Mouse (Mus musculus): ENCODE data around the gene Madd.

Gene Madd

DNA sequence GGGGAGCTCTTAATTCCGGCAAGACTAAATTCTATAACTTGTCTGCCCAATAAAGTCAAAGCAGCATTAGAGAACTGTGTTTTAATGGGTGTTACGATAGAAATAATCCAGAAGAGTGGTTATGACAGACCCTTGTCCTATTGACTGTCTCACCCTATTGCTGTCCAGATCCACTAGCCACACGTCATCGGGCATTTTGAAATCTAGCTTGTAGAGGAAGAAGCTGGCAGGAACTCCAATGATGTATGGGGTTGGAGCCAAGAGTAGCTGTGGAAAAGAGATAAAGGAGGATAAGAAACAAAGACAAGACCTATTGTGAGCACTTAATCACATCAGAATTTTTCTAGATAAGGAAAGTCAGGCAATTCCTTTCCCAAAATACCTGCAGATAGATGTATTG lies 8.1 kb downstream of the Madd start:
- DNase-seq (ENCODE audit: low spot score) = no peak

- DNase-seq (ENCODE audit: low spot score) = no peak
Measured at GRCm38 (mm10) chr2:91169587-91170322, 13.9 kb downstream of the Madd start.

DNA sequence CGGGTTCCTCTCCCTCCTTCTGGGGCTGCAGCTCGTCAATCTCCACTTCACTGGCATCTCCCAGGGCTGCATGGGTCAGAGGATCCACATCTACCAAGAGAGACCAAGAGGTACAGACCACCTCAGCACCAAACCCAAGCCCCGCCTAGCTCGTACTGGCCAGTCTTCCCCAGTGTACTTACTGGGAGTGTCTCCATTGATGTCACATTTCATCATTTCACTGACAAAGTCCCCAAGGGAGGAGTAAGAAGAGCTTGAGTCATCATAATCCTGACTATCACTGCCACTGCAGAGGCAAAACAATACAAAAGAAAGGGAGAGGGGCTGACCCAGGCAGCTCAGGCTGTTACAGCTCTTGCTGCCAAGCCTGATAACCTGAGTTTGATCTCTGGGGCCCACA lies 16.0 kb downstream of the Madd start:
- DNase-seq (ENCODE audit: low spot score) = no peak

- no peak for DNase-seq (ENCODE audit: low spot score)
Measured at GRCm38 (mm10) chr2:91164991-91165390, 18.6 kb downstream of the Madd start.

GRCm38 (mm10) chr2:91163532-91163931 lies 20.1 kb downstream of the Madd start:
- DNase-seq (ENCODE audit: low spot score) = no peak

GRCm38 (mm10) chr2:91162952-91163351 lies 20.7 kb downstream of the Madd start:
- no peak for DNase-seq (ENCODE audit: low spot score)

- DNase-seq (ENCODE audit: low spot score) = no peak
Measured at GRCm38 (mm10) chr2:91160591-91160990, 23.0 kb downstream of the Madd start.

GRCm38 (mm10) chr2:91157002-91157752 lies 26.5 kb downstream of the Madd start:
- no peak for DNase-seq (ENCODE audit: low spot score)

- no peak for DNase-seq (ENCODE audit: low spot score)
Measured at GRCm38 (mm10) chr2:91154091-91154490, 29.5 kb downstream of the Madd start.

GRCm38 (mm10) chr2:91152885-91153377 lies 30.7 kb downstream of the Madd start:
- DNase-seq (ENCODE audit: low spot score) = no peak

DNA sequence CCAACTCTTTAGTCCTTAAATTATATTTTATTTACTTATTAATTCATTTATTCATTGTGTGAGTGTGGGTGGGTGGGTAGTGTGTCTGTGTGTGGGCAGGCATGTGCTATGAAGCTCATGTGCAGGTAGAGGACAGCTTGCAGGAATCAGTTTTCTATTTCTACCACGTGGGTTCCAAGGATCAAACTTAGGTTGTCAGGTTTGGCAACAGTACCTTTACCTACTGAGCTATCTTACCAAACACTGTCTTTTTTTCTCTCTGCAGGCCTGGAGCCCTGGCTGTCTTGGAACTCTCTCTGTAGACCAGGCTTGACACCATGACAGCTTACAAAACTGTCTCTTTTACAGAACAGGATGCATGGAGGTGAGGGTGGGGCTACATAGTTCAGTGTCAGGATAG lies 32.3 kb downstream of the Madd start:
- no peak for DNase-seq (ENCODE audit: low spot score)

DNA sequence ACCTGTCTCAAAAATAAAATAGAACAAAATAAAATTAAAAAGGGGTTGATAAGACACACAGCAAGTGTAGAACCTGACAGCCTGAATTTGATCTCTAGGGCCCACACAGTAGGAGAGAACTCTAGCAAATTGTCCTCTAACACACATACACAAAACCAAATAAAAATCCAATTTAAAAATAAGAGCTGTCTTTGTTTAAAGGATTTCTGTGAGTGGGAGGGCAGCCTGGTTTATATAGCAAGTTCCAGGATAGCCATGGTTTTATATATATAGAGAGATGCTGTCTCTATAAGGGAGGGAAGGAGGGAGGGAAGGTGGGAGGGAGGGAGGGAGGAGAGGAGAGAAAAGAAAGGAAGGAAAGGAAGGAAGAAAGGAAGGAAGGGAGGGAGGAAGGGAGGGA lies 35.5 kb downstream of the Madd start:
- DNase-seq (ENCODE audit: low spot score) = no peak

DNA sequence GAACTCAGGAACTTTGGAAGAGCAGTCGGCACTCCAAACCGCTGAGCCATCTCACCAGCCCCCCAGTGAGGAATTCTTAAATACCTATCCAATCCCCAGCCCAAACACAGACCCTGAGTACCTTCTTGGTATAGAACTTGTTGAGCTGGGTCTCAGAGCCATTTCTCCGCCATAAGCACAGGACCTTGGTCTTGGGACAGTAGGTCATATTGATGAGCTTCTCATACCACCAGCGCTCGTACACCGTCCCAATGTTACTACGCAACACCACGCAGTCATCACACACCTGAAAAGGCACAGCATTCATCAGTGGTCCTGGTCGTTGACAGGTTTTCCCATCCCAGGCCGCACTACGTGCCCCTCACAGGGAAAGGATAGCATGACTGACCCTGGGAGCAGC lies 40.2 kb downstream of the Madd start:
- DNase-seq (ENCODE audit: low spot score) = no peak

DNA sequence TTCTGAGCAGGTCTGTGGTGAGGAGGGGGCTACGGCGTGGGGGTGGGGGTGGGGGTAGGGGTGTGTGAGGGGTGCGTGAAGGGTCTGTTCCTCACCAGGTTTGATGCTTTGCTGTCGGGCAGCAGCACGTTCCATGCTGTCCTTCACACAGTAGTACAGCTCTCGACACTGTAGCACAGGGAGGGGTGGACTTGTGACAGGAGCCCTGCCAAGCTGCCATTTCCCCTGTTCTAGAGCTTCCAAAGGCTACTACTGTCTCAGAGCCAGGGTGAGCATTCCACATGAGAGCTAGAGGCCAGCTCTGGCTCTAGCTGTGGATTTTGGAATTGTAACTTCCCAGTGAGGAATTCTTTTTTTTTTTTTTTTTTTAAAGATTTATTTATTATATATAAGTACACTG lies 40.7 kb downstream of the Madd start:
- DNase-seq (ENCODE audit: low spot score) = no peak

DNA sequence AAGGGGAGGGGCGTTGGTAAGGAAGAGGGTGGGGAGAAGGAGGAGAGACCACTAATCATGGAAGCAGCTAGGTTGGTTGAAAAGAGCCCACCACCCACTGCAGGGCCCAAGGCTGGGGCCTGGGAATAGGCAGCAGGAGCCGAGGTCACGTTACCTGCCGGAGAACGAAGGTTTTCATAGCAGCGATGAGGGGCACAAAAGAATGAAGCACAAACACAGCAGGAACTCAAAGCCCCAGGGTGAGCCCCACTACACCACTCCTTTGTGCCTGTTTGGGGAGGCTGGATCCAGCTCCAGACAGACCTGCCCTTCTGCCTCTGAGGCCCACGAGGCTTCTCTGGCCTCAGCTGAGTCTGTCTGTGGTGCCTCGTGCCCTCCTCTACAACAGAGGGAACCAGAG lies 43.9 kb downstream of the Madd start:
- no peak for DNase-seq (ENCODE audit: low spot score)

DNA sequence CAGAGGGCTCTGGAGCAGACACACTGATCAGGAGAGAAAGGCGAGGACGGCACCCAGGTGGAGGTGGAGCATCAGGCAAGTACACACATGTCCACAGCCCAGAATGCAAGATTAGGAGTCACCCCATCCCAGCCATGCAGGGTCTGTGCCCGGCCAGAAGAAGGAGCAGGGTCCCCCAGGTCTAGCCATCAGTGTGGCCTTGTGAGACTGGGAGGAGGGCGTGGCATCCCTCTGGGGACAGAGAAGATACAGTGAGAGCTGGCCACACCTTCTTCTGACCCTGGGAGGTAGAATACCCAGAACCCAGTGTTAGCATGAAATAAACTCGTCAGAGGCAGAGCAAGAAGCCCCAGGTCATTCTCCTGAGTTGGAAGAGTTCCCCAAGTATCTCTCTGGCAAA lies 44.3 kb downstream of the Madd start:
- DNase-seq (ENCODE audit: low spot score) = no peak

DNA sequence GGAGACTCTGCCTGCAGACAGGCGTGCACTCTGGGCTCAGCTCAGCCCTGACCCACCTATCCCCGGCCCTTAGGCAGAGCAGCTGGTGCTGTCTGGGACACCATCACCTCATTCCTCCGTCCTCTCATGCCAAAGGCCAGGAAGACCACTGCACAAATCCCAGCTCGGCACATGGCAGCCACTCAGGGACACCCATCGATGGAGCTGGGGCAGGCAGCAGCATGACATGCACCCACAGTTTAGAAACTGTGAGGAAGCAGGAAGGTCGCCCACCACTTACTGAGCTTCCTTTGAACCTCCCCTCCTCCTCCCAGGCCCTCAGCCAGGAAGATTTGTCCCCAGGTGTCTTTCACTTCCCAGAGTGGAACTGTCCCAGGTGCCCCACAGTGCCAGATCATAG lies 46.2 kb downstream of the Madd start:
- no peak for DNase-seq (ENCODE audit: low spot score)

- DNase-seq (ENCODE audit: low spot score) = no peak
Measured at GRCm38 (mm10) chr2:91136513-91137412, 46.9 kb downstream of the Madd start.

DNA sequence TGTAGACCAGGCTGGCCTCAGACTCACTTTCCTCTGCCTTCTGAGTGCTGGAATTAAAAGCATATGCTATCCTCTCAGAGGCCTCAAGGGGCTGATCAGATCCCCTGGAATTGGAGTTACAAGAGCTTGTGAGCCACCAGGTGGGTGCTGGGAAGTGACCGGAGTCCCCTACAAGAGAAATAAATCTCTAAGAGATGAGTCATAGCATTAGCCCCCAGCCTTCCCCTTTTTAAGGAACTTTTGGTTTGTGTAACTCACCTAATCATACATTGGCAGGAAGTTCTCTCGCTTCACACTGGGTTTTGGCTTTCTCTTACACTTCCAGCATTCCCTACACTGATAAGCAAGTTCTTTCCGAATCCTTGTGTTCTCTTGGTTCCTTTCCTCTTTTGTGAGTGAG lies 51.6 kb downstream of the Madd start:
- no peak for DNase-seq (ENCODE audit: low spot score)

- no peak for DNase-seq (ENCODE audit: low spot score)
Measured at GRCm38 (mm10) chr2:91131251-91131650, 52.4 kb downstream of the Madd start.

DNA sequence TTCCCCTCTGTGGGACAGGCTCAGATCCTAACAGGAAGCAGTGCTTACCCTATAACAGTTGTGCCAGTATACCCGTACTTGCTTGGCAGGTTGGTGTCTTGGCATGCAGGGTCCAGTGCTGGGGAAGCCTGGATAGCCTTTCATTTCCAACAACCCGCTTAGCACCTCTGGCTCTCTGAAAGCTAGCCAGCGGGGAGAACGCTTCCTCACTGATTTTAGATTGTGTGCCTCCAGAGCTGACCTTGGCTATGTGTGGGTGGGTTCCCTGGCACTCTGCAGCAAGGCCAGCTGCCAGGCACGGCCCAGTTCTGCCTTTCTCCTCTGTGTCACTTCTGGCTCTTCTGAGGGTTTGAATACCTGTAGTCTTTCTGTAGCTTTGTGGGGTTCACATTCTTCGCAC lies 53.5 kb downstream of the Madd start:
- no peak for DNase-seq (ENCODE audit: low spot score)

- DNase-seq (ENCODE audit: low spot score) = no peak
Measured at GRCm38 (mm10) chr2:91128761-91129160, 54.9 kb downstream of the Madd start.

- DNase-seq (ENCODE audit: low spot score) = no peak
Measured at GRCm38 (mm10) chr2:91125101-91125500, 58.5 kb downstream of the Madd start.
